Mouse (Mus musculus) regulatory T cell (primary cell): Measurements from ENCODE around the gene Etl4.
"Not testable (repeated sequence)": the region's sequence is repeated elsewhere in the genome, so short reads cannot be mapped to it uniquely, and the experiment has no call there.

Experiments used
- in situ Hi-C: fragments of 300-600 bp; cut with MboI, MseI; formaldehyde crosslinking; loops from one replicate; pipeline ENCODE4 v1.15.1; 2025; ENCODE audit warnings: high pct_unique_total_duplicates

The Etl4 gene

DNA sequence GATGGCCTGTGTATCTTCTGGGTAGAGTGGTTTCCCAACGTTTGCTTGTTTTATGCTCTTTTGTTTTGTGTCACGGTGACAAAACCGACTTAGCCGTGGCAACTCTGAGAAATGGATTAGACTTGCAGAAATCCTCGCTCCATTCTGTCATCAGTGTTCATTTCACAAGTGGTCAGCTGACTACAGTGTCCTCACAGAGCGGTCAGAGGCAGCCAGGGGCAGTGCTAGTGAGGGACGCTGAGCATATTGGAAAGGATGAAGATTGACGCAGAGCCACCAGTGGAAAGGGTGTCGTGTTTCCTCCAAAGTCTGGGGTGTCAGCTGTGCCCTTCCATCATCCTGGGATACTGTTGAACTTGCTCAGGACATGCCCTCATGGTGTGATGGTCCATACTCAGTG lies 733.2 kb downstream of the Etl4 start:
- in situ Hi-C loops = no loop called here

- in situ Hi-C loops = no loop called here
Observed at GRCm38 (mm10) chr2:20649817-20650216, 740.2 kb downstream of the Etl4 start.

DNA sequence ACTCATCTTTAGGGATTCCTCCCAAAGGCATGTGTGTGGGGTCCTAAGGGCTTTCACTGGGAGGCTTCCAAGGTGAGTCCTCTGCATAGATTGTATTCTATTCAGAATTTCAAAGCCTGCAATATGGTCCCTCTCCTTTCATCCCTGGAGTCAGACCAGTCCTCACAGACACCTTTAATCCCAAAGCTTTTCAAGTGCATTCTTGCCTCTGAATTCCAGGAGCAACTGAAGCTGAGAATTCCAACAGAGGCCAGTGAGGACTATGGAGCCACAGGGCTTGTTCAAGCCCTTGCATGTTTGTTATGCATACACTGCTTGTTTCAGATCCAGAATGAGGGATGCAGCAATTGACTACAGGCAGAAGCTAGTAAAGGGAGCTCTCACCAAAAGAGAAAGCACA lies 743.5 kb downstream of the Etl4 start:
- in situ Hi-C loops = no loop called here

DNA sequence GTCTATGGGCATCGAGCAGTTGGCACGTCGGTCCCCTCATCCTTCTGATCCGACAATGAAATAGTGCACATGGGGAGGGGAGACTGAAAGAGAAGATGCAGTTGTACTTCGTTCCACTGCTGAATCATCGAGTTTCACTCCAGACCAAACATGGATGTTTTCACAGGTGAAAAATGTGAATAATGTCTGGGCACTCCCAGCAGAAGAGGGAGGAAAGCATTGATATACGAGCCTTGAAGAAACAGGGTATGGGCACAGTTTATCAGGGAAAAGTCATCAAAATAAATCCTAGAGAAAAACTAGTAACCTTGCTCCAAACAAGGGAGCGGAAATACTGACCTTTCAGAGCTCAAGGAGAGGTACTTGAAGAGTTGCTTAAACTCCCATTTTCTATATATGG lies 744.5 kb downstream of the Etl4 start:
- in situ Hi-C loops = no loop called here

GRCm38 (mm10) chr2:20654598-20655340 lies 745.2 kb downstream of the Etl4 start:
- in situ Hi-C loops = no loop called here

DNA sequence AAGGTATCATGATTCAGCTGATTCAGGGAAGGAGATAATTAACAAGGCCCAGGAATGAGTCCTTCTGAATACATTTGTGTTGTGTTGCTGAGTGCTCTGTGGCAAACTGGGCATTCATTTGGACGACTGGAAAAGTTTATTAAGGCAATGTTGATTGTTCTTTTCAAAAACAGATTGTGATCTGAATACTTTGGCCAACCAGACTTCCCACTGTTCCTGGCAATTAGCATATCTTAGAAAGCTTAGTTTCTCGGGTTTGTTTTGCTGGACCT lies 745.7 kb downstream of the Etl4 start:
- in situ Hi-C loops = no loop called here

GRCm38 (mm10) chr2:20657856-20658255 lies 748.3 kb downstream of the Etl4 start:
- in situ Hi-C loops = no loop called here

DNA sequence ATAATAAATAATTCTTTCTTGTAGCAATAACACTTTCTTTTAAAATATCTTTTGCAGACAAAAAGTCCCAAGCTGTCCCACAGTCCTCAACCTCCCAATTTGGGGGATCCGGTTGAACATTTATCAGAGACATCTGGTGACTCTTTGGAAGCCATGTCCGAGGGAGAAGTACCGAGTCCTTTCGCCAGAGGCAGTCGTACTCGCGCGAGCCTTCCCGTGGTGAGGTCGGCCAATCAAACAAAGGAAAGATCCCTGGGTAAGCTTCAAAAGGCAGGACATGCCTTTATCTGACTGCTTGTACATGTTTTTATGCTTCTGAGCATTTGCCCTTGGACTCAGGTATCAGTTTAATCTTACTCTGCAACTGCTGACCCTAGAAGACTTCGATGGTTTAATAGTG lies 752.3 kb downstream of the Etl4 start:
- in situ Hi-C loops = no loop called here

DNA sequence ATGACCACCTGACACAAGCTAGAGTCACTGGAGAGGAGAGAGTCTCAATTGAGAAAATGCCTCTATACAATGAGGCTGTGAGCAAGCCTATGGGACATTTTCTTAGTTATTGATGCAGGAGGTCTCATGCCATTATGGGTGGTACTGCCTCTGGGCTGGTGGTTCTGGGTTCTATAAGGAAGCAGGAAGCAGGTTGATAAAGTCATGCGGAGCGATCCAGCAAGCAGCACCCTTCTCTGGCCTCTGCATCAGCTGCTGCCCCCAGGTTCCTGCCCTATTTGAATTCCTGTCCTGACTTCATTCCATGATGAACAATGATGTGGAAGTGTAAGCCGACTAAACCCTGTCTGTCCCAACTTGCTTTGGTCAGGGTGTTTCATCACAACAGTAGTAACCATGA lies 753.1 kb downstream of the Etl4 start:
- in situ Hi-C loops = no loop called here

GRCm38 (mm10) chr2:20665309-20665971 lies 755.9 kb downstream of the Etl4 start:
- in situ Hi-C loops = no loop called here

- in situ Hi-C loops = no loop called here
Observed at GRCm38 (mm10) chr2:20666051-20666478, 756.5 kb downstream of the Etl4 start.

DNA sequence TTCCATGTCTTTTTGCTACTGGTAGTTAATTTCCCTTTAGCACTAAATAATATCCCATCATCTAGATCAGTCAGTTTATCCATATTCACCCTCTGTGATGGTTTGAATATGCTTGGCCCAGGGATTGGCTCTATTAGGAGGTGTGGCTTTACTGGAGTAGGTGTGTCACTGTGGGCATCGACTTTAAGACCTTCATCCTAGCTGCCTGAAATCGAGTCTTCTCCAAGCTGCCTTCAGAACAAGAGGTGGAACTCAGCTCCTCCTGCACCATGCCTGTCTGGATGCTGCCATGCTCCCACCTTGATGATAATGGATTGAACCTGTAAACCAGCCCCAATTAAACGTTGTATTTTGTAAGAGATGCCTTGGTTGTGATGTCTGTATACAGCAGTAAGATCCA lies 758.3 kb downstream of the Etl4 start:
- in situ Hi-C loops = no loop called here

DNA sequence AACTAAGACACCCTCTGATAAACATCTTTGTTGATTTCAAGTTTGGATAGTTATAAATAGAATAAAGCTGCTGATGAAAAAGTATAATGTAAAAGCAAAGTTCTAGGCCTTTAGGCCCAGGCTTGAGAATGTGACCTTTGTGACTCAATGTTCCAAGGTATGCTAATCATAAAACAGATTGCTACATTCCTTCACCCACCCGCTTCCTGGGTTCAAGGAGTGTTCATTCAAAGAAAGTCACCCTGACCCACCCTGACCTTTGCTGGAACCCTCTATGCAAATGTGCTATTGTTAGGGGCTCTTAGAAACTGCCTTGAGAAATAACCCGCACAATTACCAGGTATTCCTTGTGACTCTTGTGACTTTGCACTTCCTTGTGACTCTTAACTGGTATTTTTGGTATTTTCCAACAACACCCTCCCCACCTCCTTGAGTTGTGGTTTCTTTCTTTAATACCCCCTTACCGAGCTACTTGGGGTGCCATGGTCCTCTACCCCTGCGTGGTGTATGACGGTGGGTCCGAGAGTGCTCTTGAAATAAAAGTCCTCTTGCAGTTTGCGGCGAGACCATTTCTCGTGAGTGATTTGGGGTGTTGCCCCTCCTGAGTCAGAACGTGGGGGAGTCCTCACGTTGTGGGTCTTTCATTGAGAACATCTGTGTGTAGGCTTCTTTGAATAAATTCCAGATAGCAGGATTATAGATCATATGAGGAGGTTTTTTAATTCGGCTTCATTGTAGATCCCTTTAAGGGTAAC lies 758.9 kb downstream of the Etl4 start:
- in situ Hi-C loops = not testable (repeated sequence)

GRCm38 (mm10) chr2:20669367-20669766 lies 759.8 kb downstream of the Etl4 start:
- in situ Hi-C loops = no loop called here

DNA sequence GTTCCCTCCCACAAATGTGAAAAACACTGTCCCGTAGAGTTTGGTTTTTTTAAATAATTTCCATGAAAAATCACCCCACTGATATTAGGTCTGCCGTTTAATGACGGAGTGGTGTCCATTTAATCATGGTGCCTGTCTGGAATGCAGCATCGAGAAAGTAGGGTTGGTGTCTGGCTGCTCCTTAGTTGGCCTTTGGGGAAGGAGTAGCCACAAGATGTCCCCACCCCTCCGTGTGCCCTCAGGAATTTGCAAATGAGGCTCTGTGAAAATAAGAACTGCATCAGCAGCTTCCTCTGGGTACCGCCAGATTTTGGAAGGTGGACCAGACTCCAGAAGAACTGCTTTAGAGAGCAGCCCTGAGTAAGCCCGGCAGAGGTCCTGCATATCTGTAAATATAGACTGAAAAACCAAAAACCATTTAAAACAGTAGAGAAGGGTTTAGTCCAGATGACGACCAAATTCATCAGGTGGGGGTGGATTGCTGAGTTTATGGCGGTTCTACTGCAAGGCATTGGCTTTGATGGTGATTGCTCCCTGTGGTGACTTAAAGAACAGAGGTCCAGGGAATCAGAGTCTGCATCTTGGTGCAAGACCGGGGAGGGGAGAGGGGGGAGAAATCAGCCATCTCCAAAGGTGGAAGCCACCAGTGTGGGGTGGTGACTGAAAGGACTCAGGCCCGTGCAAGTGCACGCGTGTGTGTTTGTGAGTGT lies 762.1 kb downstream of the Etl4 start:
- in situ Hi-C loops = no loop called here

- in situ Hi-C loops = no loop called here
Observed at GRCm38 (mm10) chr2:20672281-20672680, 762.7 kb downstream of the Etl4 start.

- in situ Hi-C loops = no loop called here
Observed at GRCm38 (mm10) chr2:20672803-20673603, 763.4 kb downstream of the Etl4 start.

DNA sequence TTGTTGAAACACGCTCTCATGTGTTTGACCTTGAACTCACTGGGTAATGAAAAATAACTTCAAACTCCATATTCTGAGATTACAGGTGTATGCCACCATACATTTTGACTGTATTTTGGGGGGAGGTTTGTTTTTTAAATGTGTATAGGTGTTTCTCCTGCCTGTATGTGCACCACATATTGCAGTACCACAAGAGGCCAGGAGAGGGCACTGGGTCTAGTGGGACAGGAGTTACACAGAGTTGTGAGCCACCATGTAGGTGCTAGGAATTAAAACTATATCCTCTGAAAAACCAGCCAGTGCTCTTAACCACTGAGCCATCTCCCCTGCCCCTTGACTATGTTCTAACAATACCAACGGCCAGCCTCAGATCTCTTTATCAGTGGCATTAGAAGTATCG lies 766.8 kb downstream of the Etl4 start:
- in situ Hi-C loops = no loop called here

DNA sequence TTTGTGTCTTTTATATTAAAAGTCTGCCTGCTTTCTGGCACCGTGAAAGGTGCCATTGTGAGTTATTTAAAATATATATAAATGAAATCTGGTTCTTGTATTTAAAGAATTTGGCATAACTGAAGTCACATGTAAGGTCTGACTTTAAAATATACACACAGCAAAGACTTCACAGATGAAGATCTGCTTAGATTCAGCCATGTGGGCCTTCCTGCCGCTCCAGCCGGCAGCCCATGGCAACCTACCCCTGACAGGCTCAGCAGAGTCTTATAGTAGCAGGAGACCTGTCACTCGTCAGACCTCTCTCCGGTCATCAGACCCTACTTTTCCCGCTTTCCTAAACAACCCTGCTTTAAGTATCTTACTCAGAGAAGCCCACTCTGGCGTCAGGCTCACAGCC lies 769.2 kb downstream of the Etl4 start:
- in situ Hi-C loops = no loop called here

DNA sequence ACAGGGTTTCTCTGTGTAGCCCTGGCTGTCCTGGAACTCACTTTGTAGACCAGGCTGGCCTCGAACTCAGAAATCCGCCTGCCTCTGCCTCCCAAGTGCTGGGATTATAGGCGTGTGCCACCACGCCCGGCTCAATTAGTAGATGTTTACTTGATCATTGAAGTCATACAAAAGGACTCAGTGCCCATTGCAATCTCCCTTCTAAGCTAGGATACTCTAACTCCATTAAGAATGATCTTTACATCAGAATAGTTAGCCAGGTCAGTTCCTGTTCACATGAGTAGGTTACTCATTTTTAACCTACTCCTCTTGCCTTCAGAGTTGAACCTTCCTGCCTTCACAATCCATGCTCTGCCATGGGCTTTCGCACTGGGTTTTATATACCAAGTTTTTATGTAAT lies 772.6 kb downstream of the Etl4 start:
- in situ Hi-C loops = not testable (repeated sequence)

DNA sequence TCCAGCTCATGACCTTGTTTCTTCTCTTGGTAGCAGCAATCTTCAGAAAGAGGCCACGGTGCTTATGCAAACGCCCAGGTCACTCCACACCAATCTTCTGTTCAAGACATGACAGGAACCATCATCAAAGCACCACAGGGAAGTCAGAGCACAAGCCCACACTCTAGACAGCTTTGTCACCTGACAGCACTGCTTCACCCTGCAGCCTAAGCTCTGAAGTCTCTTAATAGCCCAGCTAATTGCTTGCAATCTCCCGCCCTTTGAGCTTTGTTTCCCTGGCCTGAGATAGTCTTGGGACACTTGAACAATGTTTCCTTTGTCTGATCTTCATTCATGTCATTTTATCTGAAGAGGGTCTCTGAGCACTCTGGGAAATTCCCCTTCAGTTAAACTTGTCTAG lies 779.8 kb downstream of the Etl4 start:
- in situ Hi-C loops = no loop called here

DNA sequence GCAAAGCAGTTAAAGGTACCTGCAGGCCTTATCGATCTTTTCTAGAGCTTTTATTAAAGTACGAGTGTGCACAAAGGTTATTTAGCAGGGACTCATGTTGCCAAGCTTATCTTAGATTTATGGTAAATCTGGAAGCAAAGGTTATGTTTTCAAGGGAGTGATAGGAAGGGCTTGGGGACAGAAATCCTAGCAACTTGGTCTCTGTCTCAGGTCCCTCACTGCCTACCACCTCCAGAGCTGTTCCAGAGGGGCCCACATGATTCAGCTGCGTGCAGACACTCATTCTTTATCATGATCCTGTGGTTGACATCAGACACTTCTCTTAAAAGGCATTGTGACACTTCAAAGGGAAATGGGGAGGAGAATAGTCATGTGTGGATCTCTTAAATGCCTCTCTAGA lies 783.3 kb downstream of the Etl4 start:
- in situ Hi-C loops = no loop called here
